ENCODE assay signal across 9 mouse cellular contexts in the genomic region with DNA sequence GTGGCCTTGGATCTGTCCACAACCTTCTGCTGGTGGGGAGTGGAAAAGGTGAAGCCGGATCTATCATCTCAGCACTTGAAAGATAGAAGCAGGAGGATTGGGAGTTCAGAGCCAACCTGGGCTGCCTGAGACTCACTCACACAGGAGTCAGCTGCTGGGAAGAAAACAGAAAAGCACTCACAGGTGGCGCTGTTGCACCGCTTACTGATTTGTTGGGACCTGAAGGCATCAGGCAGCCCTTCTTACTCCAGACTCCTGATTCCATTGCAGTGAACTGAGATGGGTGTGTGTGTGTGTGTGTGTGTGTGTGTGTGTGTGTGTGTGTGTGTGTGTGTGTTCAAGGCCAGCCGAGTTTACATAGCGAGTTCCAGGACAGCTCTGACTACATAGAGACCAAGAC. TPM values are rescaled to one million over a fixed set of nuclear protein-coding genes. Genes with fewer than 3 reads are reported as not detected.
DNase-seq lines count a peak whose midpoint lies in the region; ATAC-seq and TF ChIP-seq lines count a peak whose summit lies in the region.
"Had no signal": no experiment of that assay in that cellular context is flagged by ENCODE, and none has a peak within 500 bp of the region (broad histone marks: within the 10 kb centered on the region; RNA-seq: fewer than 3 reads in every experiment).

No protein-coding gene starts in this region.

- CTCF ChIA-PET in Patski (lab: Charles Lee) = interaction anchor here (1.1 to 5.4 kb wide), 7 partner anchors 11 to 64 kb away, joined by 3 to 33 read pairs (median 4); no protein-coding TSS in a partner anchor

- no peaks in the 10 kb centered on the region for H3K27me3 ChIP-seq in forebrain, postnatal 0 days (ENCODE audit: insufficient read depth, low read length)
- H3K27me3 ChIP-seq in forebrain, embryonic 16.5 days (replicated peaks; ENCODE audit: control insufficient read depth, insufficient read depth, low read length) = no peaks in the 10 kb centered on the region
- H3K27me3 ChIP-seq in Patski = no peaks in the 10 kb centered on the region
- H3K27me3 ChIP-seq: lung, embryonic 15.5 days had no signal

- peak; percentile 50 for DNase-seq in forebrain, postnatal 0 days
- no peak for DNase-seq in Patski (ENCODE audit: low read depth, low spot score)
- peak; percentile 70 for DNase-seq in embryo, embryonic 10.5 days (ENCODE audit: low spot score)
- DNase-seq in heart, postnatal 10 days = peak; percentile 80 to 86
- peak; percentile 57 to 80 for DNase-seq in left cerebral cortex, postnatal 10 days (ENCODE audit: extremely low spot score in 1 of 2, low spot score in 2 of 2)
- DNase-seq in testis, postnatal 14 days (ENCODE audit: low spot score) = peak; percentile 28

- WGBS in forebrain, postnatal 0 days = 90% methylated on average over 5 of the region's 5 CpGs
- WGBS in forebrain, embryonic 16.5 days = 84% methylated on average over 5 of the region's 5 CpGs

- no peak overlapping the region for H3K4me3 ChIP-seq in forebrain, postnatal 0 days (ENCODE audit: low read depth, low read length)
- H3K4me3 ChIP-seq in forebrain, embryonic 16.5 days (replicated peaks; ENCODE audit: low read length) = no peak overlapping the region
- H3K4me3 ChIP-seq: lung, embryonic 15.5 days had no signal

- peak; percentile 72 for TF ChIP-seq CTCF in forebrain, postnatal 0 days (IDR thresholded peaks at IDR 0.05; ENCODE audit: low read depth)
- TF ChIP-seq CTCF in Patski (IDR thresholded peaks at IDR 0.05) = peak; percentile 61

- H3K9me3 ChIP-seq in forebrain, postnatal 0 days (ENCODE audit: low read length) = no peaks in the 10 kb centered on the region
- H3K9me3 ChIP-seq in forebrain, embryonic 16.5 days (ENCODE audit: control insufficient read depth, low read length) = no peaks in the 10 kb centered on the region
- H3K9me3 ChIP-seq: lung, embryonic 15.5 days had no signal

- H3K4me1 ChIP-seq in forebrain, postnatal 0 days (ENCODE audit: insufficient read depth) = no peaks in the 10 kb centered on the region
- no peaks in the 10 kb centered on the region for H3K4me1 ChIP-seq in forebrain, embryonic 16.5 days (replicated peaks; ENCODE audit: control insufficient read depth, insufficient read depth, low read length)
- H3K4me1 ChIP-seq: lung, embryonic 15.5 days had no signal

- intact Hi-C loops in heart, postnatal 10 days (cut with DNase I) = loop anchor here (1.0 to 2.0 kb wide), 2 partner anchors 48 to 154 kb away; no protein-coding TSS in a partner anchor
- intact Hi-C loops in left cerebral cortex, postnatal 10 days (cut with DNase I) = loop anchor here (5.0 kb wide), 2 partner anchors 46 to 151 kb away; no protein-coding TSS in a partner anchor

- in situ Hi-C loops in Patski (cut with MboI; ENCODE audit: low pct_unique_long_range_greater_than_20kb) = loop anchor here (5.0 kb wide), 2 partner anchors 46 to 156 kb away; no protein-coding TSS in a partner anchor

- no peak overlapping the region for H3K9ac ChIP-seq in forebrain, postnatal 0 days
- no peak overlapping the region for H3K9ac ChIP-seq in forebrain, embryonic 16.5 days (replicated peaks; ENCODE audit: low read depth, low read length)
- H3K9ac ChIP-seq: lung, embryonic 15.5 days had no signal

- H3K27ac ChIP-seq in forebrain, postnatal 0 days (ENCODE audit: low read depth, low read length) = no peak overlapping the region
- H3K27ac ChIP-seq in forebrain, embryonic 16.5 days (ENCODE audit: low read length) = no peak overlapping the region
- H3K27ac ChIP-seq: lung, embryonic 15.5 days had no signal

- 0 out of 2 replicates have a peak, but pooled peaks have one; percentile 20 for ATAC-seq in forebrain, postnatal 0 days
- ATAC-seq in forebrain, embryonic 16.5 days = no peak
- no peak for ATAC-seq in Patski
- peak; percentile 40 for ATAC-seq in neutrophil, adult 5-6 weeks (ENCODE audit: extremely low read depth, insufficient number of reproducible peaks, low FRiP score, poor library complexity, severe bottlenecking)

- POLR2A ChIA-PET in Patski (lab: Charles Lee) = interaction anchor here (0.6 to 1.3 kb wide), 2 partner anchors 29 to 48 kb away, joined by 3 to 5 read pairs; no protein-coding TSS in a partner anchor

- no peak overlapping the region for H3K4me2 ChIP-seq in forebrain, postnatal 0 days (ENCODE audit: low read depth)
- H3K4me2 ChIP-seq in forebrain, embryonic 16.5 days (ENCODE audit: low read length) = no peak overlapping the region
- H3K4me2 ChIP-seq: lung, embryonic 15.5 days had no signal

- peaks cover 45% of the 10 kb centered on the region for H3K36me3 ChIP-seq in forebrain, postnatal 0 days (ENCODE audit: insufficient read depth)
- peaks cover 20% of the 10 kb centered on the region for H3K36me3 ChIP-seq in forebrain, embryonic 16.5 days (ENCODE audit: control insufficient read depth, insufficient read depth)

RNA-seq across cellular contexts. Expression of gene Rpa2, which starts 8.6 kb away (rescaled TPM):
- 24.0 and 26.8 TPM in 2 replicates for total RNA-seq in forebrain, postnatal 0 days (2014; rRNA removed)
- polyA plus RNA-seq in forebrain, postnatal 0 days (2015; fragmentation: Nextera tagmentation; extraction: Ambion mirVana) = 32.6 and 39.1 TPM in 2 replicates
- 55.8 and 61.7 TPM in 2 replicates for polyA plus RNA-seq in forebrain, embryonic 16.5 days (2015; fragmentation: Nextera tagmentation; extraction: Ambion mirVana)
- polyA plus RNA-seq in Patski (2021) = 15.5 TPM
- total RNA-seq in heart, postnatal 10 days (2021) = 10 to 100 TPM; 17.3 to 20.4 TPM
- total RNA-seq in left cerebral cortex, postnatal 10 days (2021) = 10 to 100 TPM; 13.9 to 15.5 TPM
- 24.2 and 32.4 TPM in 2 replicates for total RNA-seq in neutrophil, adult 5-6 weeks (2017)

RNA-seq across cellular contexts. Expression of gene Themis2, which starts 19.4 kb away (rescaled TPM):
- total RNA-seq in forebrain, postnatal 0 days (2014; rRNA removed) = 0.85 and 1.00 TPM in 2 replicates
- polyA plus RNA-seq in forebrain, postnatal 0 days (2015; fragmentation: Nextera tagmentation; extraction: Ambion mirVana) = 0.43 and 0.50 TPM in 2 replicates
- polyA plus RNA-seq in forebrain, embryonic 16.5 days (2015; fragmentation: Nextera tagmentation; extraction: Ambion mirVana) = 0.18 and 0.37 TPM in 2 replicates
- not detected for polyA plus RNA-seq in Patski (2021)
- total RNA-seq in heart, postnatal 10 days (2021) = 1 to 10 TPM; 2.6 to 3.3 TPM
- total RNA-seq in left cerebral cortex, postnatal 10 days (2021) = under 1 TPM; 0.47 to 0.49 TPM
- 269 and 270 TPM in 2 replicates for total RNA-seq in neutrophil, adult 5-6 weeks (2017)

RNA-seq across cellular contexts. Expression of gene Smpdl3b, which starts 19.7 kb away (rescaled TPM):
- total RNA-seq in forebrain, postnatal 0 days (2014; rRNA removed) = 0.54 and 0.57 TPM in 2 replicates
- polyA plus RNA-seq in forebrain, postnatal 0 days (2015; fragmentation: Nextera tagmentation; extraction: Ambion mirVana) = 0.89 and 1.1 TPM in 2 replicates
- 1.0 and 1.6 TPM in 2 replicates for polyA plus RNA-seq in forebrain, embryonic 16.5 days (2015; fragmentation: Nextera tagmentation; extraction: Ambion mirVana)
- 14.1 TPM for polyA plus RNA-seq in Patski (2021)
- total RNA-seq in heart, postnatal 10 days (2021) = 1 to 10 TPM; 1.2 TPM
- total RNA-seq in left cerebral cortex, postnatal 10 days (2021) = 1 to 10 TPM; 2.0 to 2.2 TPM
- total RNA-seq in neutrophil, adult 5-6 weeks (2017) = 2.6 and 4.7 TPM in 2 replicates

RNA-seq across cellular contexts. Expression of gene Xkr8, which starts 44.4 kb away (rescaled TPM):
- total RNA-seq in forebrain, postnatal 0 days (2014; rRNA removed) = 3.4 and 5.2 TPM in 2 replicates
- polyA plus RNA-seq in forebrain, postnatal 0 days (2015; fragmentation: Nextera tagmentation; extraction: Ambion mirVana) = 2.2 and 3.8 TPM in 2 replicates
- polyA plus RNA-seq in forebrain, embryonic 16.5 days (2015; fragmentation: Nextera tagmentation; extraction: Ambion mirVana) = 4.7 TPM in 2 replicates
- 2.9 TPM for polyA plus RNA-seq in Patski (2021)
- total RNA-seq in heart, postnatal 10 days (2021) = 1 to 10 TPM; 2.1 to 4.0 TPM
- total RNA-seq in left cerebral cortex, postnatal 10 days (2021) = 1 to 10 TPM; 2.6 to 3.0 TPM
- 2.8 and 3.1 TPM in 2 replicates for total RNA-seq in neutrophil, adult 5-6 weeks (2017)

Comparison
In these comparisons a context has a peak if more than half of its experiments do, and no peak if none do; other contexts are left out.
1. ATAC-seq: peak in forebrain, postnatal 0 days (single experiment) and neutrophil, adult 5-6 weeks (single experiment); none in forebrain, embryonic 16.5 days (single experiment) and Patski (single experiment).
2. RNA of gene Themis2, which starts 19.4 kb away (total RNA-seq): 269 to 270 TPM in neutrophil, adult 5-6 weeks; 2.6 to 3.3 TPM in heart, postnatal 10 days, 0.85 to 1.00 TPM in forebrain, postnatal 0 days and 0.47 to 0.49 TPM in left cerebral cortex, postnatal 10 days; every median in the first group is over 10 times any median in the second.